Mouse (Mus musculus): ENCODE data around the gene Spink2.
"Not testable (repeated sequence)": the region's sequence is repeated elsewhere in the genome, so short reads cannot be mapped to it uniquely, and the experiment has no call there.

Spink2 gene

GRCm38 (mm10) chr5:77193951-77194350, 17.3 kb downstream of the Spink2 start:
- peak; percentile 58 for DNase-seq

GRCm38 (mm10) chr5:77193266-77193665, 18.0 kb downstream of the Spink2 start:
- peak; percentile 57 for DNase-seq

GRCm38 (mm10) chr5:77191631-77192030, 19.6 kb downstream of the Spink2 start:
- DNase-seq = no peak

- no peak for DNase-seq
These were observed 20.2 kb downstream of the Spink2 start for GRCm38 (mm10) chr5:77191106-77191505.

GRCm38 (mm10) chr5:77188738-77189137, 22.5 kb downstream of the Spink2 start:
- DNase-seq = no peak

- no peak for DNase-seq
These were observed 25.9 kb downstream of the Spink2 start for GRCm38 (mm10) chr5:77185351-77185750.

GRCm38 (mm10) chr5:77183876-77184275, 27.4 kb downstream of the Spink2 start:
- not testable (repeated sequence) for DNase-seq

GRCm38 (mm10) chr5:77183338-77183737, 27.9 kb downstream of the Spink2 start:
- DNase-seq = no peak

- DNase-seq = peak; percentile 15
These were observed 29.8 kb downstream of the Spink2 start for GRCm38 (mm10) chr5:77181508-77181907.

GRCm38 (mm10) chr5:77178976-77179375, 32.3 kb downstream of the Spink2 start:
- no peak for DNase-seq

- peak; percentile 32 for DNase-seq
These were observed 33.3 kb downstream of the Spink2 start for GRCm38 (mm10) chr5:77178008-77178407.

- no peak for DNase-seq
These were observed 36.5 kb downstream of the Spink2 start for GRCm38 (mm10) chr5:77174779-77175178.

- peak; percentile 69 for DNase-seq
These were observed 40.7 kb downstream of the Spink2 start for GRCm38 (mm10) chr5:77170593-77170992.

- peak; percentile 56 for DNase-seq
These were observed 43.8 kb downstream of the Spink2 start for GRCm38 (mm10) chr5:77167306-77167945.

- DNase-seq = no peak
These were observed 45.3 kb downstream of the Spink2 start for GRCm38 (mm10) chr5:77165703-77166625.

GRCm38 (mm10) chr5:77163597-77163996, 47.7 kb downstream of the Spink2 start:
- DNase-seq = no peak

GRCm38 (mm10) chr5:77162566-77162965, 48.7 kb downstream of the Spink2 start:
- DNase-seq = no peak

- DNase-seq = no peak
These were observed 53.3 kb downstream of the Spink2 start for GRCm38 (mm10) chr5:77157777-77158540.

- no peak for DNase-seq
These were observed 54.3 kb downstream of the Spink2 start for GRCm38 (mm10) chr5:77156938-77157337.

- DNase-seq = no peak
These were observed 55.7 kb downstream of the Spink2 start for GRCm38 (mm10) chr5:77155526-77155925.
